Mouse (Mus musculus): ENCODE data around the gene Zdhhc22.

The Zdhhc22 gene

DNA sequence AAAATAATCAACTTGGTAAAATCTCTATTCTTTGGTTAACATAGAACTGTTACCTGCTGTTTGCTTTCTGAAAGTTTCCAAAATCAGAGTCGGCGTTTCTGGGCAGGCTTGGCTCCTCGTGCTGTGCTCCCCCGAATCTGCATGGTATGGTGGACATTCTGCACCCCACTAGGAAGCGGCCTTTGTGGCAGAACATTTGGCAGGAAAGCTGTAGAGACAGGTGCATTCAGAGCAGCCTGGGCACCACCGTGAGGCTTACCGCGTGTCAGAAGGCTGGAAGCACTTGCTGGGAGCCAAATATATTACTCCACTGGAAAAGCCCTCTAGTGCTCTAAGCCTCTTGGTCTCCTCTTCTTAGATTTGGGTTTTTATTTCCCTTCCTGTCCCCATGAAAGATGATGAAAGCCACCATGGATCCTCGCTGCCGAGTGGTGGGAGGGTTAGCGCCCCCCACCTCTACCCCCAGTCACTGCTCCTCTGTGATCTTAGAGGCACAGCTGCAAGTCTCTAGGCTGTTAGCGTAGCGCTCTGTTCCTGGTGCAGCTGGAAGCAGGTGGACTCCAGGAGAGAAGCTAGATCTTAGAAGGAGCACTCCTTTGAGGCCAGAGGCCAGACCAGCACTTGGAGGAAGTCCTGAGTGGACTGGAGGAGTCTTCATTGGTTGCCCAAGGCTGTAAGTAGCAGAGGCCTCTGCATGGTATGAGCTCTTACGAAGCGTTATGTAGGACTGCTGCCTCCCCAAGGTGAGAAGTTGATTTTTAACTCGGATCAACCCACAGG is 25.8 kb downstream of the Zdhhc22 start:
- DNase-seq (ENCODE audit: low read depth, low spot score): no peak

DNA sequence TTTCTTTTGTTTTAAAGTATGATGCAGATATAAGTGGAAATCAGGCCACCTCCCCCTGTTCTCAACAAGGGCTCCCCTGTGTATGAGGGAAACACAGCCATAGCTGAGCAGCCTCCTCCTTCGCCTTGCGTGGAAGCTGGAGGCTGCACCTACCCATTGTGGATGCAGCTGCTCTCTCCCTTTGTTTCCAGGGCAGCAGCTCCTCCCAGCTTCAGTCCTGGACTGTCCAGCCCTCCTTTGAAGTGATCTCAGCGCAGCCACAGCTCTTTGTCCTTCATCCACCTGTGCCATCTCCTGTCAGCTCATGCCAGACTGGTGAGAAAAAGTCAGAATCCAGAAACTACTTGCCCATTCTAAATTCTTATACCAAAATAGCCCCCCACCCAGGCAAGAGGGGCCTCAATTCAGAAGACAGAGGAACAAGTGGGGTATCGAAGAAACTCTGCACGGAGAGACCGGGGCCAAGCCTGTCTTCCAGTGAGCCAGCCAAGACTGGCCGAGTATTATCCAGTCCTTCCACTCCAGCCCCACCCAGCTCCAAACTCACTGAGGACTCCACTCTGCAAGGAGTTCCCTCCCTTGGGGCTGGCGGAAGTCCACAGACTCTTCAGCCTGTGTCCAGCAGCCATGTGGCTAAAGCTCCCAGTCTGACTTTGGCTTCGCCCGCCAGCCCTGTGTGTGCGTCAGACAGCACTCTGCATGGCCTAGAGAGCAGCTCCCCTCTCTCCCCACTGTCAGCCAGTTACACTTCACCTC is 28.5 kb downstream of the Zdhhc22 start:
- no peak for DNase-seq (ENCODE audit: low read depth, low spot score)

DNA sequence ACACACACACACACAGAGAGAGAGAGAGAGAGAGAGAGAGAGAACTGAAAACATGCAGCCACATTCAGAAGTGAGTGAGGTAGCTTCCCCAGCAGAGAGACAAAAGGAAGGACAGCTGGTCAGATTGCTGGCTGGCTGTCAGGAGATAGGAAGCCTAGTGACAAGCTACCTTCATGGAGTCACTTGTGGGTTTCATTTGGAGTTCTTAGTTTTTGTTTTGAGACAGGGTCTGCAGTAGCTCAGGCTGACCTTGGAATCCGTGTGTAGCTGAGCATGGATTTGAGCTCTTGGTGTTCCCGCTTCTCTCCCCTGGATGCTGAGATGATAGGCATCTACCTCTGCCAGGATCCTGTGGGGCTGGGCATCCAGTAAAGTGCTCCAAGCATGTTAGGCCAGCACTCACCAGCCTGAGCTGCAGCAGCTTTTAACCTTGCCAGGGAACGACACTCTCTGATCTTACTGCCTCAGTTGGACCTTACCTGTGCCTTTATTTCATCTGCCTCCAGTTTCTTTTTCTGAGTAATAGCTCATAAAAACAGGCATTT is 29.4 kb downstream of the Zdhhc22 start:
- no peak for DNase-seq (ENCODE audit: low read depth, low spot score)

DNA sequence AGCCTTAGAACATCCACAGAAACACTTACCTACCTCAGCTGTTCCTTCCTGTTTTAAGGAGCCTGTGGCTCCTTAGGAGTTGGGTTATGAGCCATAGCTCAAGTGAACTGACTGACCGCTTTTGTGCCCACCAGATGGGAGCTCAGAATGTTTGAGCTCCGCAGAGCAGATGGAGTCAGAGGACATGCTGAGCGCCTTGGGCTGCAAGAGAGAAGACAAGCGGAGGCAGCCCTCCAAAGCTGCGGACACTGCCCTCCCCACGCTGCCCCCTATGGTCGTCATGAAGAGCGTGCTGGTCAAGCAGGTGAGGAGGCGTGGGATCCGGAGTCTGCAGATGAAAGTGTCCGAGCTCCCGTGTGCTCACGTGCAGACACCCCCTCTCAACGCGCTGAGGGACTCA is 30.1 kb downstream of the Zdhhc22 start:
- no peak for DNase-seq (ENCODE audit: low read depth, low spot score)

DNA sequence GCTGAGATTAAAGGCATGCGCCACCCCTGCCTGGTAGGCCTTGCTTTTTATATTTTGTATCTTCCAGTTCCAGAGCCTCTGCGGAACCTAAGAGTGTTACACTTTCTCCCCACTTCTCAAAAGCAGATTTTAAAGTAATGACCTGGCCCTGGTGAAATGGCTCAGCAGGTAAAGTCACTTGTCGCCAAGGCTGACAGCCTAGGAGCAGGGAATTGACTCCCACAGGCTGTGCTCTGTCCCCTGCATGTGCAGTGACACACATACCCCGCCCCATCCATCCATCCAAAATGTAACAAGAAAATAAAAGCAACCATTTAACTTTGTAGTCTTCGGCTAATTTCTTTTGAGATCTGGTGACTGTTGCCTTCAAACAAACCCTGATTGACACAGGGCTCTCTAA is 30.6 kb downstream of the Zdhhc22 start:
- DNase-seq (ENCODE audit: low read depth, low spot score): no peak

DNA sequence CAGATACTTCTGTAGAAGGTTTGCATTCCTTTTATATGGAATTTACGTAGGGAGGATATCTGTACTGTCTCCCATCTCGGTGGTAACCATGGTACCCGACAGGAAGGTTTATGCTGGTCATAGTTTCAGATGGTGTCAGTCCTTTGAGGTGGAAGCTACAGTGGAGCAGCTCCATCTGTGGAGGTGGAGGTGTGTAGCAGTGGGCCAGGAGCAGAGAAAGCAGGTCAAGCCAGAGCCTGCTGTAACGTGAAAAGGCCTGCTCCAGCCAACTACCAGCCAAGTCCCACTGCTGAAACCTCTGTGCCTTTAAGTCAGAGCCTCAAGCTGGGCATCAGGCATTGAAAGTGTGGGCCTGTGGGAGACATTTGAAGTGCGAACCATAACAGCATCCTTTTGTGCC is 31.7 kb downstream of the Zdhhc22 start:
- DNase-seq (ENCODE audit: low read depth, low spot score): no peak

DNA sequence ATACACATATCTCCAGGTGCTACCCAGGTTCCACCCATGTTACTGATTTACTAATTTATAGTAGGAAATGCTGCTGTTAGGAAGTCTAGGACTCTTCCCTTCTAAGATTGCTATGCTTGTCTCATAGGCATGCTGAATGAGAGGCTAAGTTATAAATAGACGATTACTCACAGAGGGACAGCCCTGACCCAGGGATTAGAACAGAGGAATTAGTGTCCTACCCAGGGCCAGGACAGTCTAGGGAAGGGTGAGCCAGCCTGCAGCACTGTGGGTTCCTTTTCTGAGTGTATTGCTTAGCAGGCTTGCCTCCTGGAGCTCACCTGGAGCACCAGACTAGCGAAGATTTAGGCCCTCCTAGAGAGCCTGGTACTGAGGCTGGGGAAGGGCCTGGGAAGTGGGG is 34.3 kb downstream of the Zdhhc22 start:
- no peak for DNase-seq (ENCODE audit: low read depth, low spot score)

DNA sequence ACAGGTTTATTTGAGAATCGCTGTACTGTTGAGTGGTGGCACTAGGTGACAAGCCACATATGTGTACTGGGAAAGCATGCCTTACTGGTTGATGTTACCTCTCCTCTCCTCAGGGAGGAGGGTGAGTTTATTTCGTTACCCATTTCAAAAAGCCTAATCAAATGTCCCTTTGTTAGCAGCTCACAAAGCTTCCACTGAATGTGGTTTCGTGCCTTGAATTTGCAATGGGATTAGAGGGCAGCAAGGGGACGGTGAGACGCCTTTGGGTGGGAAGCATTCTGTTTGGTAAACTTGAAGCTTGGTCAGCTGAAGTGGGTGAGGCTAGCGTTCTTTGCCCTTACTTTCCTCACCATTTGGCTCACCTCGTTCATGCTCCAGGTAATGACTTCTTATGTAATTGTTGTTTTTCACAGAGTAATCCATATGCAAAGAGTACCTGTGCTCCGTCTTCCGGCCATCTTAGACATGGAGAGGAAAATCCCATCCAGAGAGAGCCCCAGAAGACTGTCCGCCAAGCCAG is 37.8 kb downstream of the Zdhhc22 start:
- no peak for DNase-seq (ENCODE audit: low read depth, low spot score)

DNA sequence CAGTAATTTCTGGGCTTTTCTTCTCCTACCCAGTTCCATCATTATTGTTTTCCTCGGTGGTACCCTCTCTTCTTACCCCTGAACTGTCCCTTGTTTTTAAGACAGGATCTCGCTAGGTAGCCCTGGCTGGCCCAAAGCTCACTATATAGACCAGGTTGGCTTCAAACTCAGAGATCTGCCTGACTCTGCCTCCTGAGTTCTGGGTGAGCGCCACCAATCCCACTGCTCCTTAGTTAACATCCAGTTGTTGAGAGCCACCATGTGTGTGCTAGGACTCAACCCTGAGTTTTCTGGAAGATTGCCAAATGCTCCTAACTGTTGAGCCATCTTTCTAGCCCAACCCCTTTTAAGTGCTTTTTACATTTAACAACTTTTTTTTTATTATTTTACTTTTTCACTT is 39.3 kb downstream of the Zdhhc22 start:
- no peak for DNase-seq (ENCODE audit: low read depth, low spot score)

DNA sequence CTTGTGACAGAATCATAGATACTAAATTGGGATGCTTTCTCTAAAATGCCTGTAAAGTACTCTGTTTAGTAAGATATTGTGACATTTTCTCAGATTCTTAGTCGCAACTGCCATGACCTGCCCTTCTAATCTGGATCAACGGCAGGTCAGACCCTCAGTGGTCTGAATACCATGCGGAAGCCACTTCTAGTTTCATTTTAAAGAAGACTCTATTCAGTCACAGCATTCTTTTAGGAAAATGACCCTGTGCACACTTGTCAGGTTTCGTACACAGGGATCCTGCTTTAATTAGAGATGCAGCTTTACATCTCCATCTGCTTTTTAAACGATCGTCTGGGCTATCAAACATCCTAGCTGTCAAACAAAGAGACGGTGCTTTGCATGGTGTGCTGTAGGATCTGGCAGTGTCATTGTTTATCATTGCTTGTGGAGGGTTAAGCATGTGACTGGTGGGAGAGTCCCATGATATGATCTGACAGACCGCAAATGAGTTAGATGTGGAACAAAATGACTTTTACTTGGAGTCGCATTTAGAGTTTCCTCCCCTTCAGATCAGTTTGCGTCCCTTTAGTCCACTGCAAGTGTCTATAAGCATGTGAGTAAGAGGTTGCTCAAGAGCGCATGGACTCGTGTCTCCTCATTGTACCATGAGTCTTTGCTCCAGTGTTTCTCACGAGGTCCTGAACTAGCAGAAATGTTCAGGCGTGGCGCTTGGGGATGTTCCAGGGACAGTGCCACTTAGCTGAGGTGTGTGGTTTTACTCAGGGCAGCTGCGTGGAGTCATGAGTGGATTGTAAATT is 39.9 kb downstream of the Zdhhc22 start:
- no peak for DNase-seq (ENCODE audit: low read depth, low spot score)

DNA sequence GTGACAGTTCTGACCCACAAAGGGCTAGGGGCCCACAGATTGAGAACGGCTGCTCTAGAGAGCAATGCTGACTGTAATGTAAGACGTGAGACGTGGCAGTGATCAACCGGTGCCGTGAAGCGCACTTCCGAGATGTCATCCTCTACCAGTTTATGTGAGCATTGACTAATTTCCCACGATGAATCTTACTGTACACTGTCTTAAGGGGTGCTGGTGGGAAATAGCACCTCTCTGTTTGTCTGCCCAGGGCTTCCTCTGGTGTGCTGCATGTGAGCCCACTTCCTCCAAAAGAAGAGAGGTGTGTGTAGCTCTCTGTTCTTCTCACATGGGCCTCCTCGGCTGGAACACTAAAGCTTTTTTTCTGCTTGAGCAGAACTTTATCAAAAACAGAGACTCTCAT is 40.7 kb downstream of the Zdhhc22 start:
- DNase-seq (ENCODE audit: low read depth, low spot score): no peak

DNA sequence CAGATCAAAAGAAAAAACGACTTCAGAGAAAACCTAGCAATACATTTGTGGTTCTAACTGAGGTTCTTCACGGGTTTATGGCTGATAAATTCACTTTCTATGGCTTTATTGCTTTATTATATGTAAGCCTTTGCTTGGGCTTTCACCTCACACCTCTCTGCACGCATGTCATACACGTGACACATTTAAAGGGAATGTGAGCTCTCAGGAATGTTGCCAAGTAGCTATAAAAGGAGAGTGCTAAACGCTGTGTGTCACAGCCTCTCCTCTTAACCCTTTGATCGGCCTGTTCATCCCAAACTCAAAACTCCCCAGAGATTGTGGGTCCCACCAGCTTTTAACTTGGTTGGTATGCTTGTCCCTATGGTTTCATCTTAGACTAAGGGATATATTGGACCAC is 41.6 kb downstream of the Zdhhc22 start:
- no peak for DNase-seq (ENCODE audit: low read depth, low spot score)

DNA sequence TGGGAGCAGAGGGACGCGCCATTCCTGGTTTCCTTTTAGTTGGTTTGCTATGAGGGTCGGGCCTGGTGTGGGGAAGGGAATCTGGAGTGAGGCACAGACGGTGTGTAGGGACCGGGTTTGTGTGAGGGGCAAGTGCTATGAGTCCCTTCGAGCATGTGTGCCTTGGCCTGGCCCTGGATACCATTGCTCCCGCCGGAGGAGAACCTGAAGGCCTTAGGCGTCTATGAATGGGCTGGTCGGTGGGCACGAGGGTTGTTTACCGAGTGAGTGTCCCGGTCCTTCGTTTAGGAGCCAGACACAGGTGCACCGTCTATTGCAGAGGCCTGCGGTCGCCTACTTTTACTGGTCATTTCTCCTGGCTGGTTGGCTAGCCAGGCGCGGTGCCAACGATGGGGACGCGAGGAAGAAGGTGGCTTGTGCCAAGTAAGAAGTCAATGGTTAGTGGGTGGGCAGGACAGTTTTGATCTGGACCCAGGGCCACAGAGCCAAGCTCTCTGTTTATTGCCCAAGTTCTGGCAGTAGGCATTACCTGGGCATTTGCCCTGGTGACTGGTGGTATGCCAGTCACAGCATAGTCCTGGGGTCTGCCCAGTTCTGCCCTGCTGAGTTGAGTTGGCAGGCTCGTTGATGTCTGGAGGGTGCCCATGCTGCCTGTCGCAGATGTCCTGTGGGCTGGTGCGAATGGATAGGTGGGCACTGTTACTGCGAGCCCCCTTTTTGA is 42.4 kb downstream of the Zdhhc22 start:
- DNase-seq (ENCODE audit: low read depth, low spot score): peak; percentile 18

DNA sequence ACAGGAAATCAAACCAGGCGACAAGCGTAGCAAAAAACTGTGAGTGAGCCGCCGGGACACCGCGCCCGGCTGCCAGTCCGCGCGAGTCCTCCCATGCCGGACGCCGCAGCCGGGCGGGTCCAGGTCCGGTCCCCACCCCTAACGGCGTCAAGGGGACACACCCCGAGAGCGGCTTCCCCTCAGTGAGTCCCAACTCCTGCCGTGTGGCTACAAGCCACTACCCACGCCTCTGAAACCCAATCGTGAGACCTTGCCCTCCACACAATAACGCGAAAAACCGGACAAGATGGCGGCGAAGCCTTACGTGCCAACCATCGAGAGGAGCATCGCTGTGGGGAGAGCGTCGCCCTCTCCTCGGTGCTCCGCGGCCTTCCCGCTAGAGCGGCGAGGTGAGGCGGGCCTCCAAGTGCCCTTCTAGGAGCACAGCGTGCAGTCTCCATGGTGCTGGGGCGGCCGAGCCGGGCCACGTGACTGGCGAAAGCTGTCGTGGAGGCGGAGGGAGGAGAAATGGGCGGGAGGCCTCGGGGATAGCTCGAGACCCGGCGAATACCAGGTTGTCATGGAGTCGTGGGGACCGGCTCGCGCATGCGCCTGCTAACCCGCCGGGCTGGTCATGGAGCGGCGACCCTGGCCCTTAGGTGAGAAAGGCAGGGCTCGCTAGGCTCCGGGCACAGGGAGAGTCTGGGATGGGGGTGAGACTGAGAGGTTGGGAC is 43.2 kb downstream of the Zdhhc22 start, which contains the start of gene Cipc:
TSS of gene Cipc (plus strand) at position 182 of the 713 bp plus-strand sequence.
- peak; percentile 98 for DNase-seq (ENCODE audit: low read depth, low spot score)

DNA sequence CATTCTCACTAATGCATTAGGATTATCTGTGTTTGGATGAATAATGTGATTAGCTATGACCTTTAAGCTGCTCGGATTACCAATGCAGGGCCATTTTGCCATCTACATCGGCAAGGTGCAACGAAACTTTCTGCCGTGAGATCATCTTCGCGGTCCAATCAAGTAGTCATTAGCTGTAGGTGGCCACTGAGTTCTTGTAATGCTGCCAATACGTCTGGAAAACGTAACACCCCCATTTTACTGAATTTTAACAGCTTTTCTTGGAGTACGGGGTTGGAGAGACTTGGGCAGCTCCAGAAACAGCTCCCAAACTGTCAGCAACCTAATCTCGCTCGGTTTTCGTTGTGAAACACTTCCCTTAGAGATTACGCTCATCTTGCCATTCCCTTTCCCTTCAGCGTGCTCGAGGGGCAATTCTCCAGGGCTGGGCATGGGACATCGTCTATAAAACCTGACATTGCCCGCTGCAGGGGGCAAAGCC is 43.9 kb downstream of the Zdhhc22 start:
- peak; percentile 32 for DNase-seq (ENCODE audit: low read depth, low spot score)

DNA sequence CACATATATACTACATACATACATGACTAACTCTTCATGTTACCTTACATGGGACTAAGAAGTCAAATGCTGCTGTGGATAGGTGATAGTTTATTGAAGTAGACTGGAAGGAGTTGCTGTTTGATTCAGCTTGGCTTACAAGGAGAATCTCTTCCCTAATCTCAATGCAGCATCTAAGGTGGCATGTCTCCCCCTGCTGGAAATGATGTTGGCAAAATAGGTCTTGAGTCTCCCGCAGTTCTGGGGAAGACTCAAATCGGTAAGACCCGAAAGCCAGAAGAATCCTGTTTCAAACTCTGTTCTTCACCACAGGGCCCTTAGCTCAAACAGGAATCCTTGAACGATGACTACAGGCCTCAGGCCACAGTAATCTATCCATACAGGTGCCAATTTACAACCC is 45.1 kb downstream of the Zdhhc22 start:
- DNase-seq (ENCODE audit: low read depth, low spot score): peak; percentile 79

DNA sequence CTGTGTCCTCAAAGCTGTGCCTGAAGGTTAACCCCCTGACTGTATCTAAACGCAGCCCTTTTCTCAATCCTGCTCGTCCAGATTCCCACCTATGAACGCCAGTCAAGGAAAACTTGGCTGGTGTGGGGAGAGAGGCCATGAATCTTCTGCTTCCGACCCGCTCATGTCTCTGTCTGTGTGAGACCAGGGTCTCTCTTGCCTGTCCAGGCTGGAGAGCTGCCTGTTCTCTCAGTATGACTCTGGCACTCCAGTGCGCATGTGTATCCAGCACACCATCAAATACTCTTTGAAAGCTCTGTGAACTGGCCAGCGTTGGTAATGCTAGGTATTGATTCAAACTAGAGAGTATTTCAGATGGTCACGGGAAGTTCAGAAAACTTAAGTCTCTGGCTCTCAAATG is 46.8 kb downstream of the Zdhhc22 start:
- DNase-seq (ENCODE audit: low read depth, low spot score): no peak

DNA sequence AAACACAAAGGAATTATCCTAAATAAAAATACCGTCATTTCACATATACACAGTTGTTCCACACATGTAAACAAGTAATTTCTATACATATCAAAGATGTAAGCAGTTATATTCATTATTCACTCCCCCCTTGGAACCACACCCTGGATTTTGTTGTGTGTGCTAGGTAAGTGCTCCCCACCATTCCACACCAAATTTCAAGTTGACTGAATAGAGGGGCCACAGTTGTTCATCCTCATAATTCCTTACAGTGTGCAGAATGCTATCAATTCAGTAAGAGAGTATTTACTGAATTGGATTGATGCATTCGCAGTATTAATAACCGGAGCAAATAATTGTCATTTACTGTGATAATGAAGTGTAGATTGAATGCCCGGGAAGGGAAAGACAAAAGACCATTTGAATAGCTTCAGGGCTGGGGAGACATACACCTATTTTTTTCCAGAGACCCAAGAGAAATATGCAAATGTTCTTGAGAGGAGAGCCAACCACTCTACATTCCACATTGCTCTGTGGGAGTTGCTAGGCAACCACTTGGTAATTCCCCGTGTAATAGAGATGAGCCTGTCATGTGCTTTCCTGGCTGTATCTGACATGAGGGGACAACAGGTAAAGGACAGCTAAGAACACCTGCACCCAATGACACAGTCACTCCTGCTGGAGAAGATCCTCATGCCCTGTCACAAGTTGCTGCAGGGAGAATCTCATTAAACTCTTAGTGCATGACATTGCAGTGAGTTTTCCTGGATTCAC is 48.3 kb downstream of the Zdhhc22 start:
- DNase-seq (ENCODE audit: low read depth, low spot score): no peak

DNA sequence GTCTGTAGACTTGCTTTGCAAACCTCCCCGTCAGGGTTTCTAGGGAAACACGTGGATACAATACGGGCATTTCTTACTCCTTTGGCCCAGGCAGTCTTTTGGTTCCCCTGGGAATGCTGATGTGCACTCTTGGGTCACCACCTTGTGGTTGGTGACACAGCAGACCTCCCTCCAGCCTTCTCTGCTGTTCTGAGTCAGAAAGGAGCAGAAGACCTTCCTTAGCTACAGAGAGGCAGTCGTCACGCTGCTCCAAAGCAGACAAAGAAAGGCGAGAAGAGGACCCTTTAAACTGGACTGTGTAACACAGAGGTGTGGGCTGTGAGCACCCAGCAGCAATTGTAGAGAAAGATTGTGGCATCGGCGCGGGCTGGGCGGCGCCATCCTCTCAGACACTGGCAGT is 49.1 kb downstream of the Zdhhc22 start:
- DNase-seq (ENCODE audit: low read depth, low spot score): no peak

DNA sequence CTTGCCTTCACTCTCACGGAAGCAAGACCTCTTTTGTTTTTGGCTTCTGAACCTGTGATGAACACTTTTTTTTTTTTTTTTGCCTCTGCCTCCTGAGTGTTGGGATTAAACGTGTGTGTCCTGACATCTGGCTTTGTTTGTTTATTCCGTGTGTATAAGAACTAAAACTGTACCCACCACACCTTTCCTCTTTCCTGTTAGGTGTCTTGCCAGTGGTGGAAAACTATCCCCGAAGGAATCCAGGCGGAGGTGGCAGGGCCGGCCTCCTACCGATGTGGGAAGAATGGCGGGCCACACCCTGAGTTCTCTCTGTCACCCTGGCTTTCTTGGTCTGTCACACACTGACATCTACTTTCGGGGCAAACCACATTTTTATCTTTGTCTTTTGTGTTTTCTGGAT is 51.7 kb downstream of the Zdhhc22 start:
- DNase-seq (ENCODE audit: low read depth, low spot score): no peak
